Mouse (Mus musculus) neutrophil, adult 83 days (primary cell): ENCODE measurements around the gene Entpd8. TPM values are rescaled to one million over a fixed set of nuclear protein-coding genes. Genes with fewer than 3 reads are reported as not detected.

Experiments
- total RNA-seq, 2 experiments: library from RNA; stranded (reverse); gene quantifications; one replicate each; pipeline ENCODE4 v1.2.4; 2023

Gene Entpd8
- total RNA-seq, result not detected

DNA sequence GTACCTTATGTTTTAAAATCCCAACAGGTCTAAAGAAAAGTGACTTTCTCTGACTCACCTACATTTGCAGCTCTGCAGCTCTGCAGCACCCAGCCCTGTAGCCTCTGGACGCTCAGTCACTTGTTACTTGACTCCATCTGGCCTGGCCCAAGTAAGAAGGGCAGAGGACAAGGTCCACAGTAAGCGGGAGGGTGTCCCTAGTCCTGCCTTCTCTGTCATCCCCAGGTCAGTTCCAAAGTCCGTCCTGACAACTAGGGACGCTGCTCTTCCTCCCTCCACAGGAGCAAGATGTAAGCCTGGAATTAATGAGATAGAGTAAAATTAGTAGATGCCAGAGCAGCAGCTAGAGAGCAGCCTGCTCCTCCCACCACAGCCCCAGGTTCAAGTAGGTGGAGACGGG lies at the start of gene Entpd8:
Gene Entpd8, plus strand, starts transcription at position 229 of the 400 bp plus-strand sequence.

GRCm38 (mm10) chr2:25054221-25055067 lies 25.7 kb upstream of the Entpd8 start, which contains the start of gene Nsmf:
Nsmf (plus strand) TSS chr2:25054355.

GRCm38 (mm10) chr2:25095109-25095850 lies 15.2 kb downstream of the Entpd8 start, which contains the start of gene Noxa1:
Noxa1 (minus strand) TSS chr2:25095149.

Other genes starting within 250 kb of the Entpd8 start
- gene Ehmt1, start 160.7 kb upstream of the Entpd8 start, total RNA-seq, result 10 to 100 TPM; 57.9 to 58.5 TPM
- gene Arrdc1, start 145.1 kb upstream of the Entpd8 start, total RNA-seq, result 100 to 1,000 TPM in 1 of 2 experiments, 10 to 100 TPM in 1; 96.4 to 107 TPM
- 10 to 100 TPM; 12.1 to 13.1 TPM for gene Zmynd19, start 130.5 kb upstream of the Entpd8 start, total RNA-seq
- gene Dph7, start 117.9 kb upstream of the Entpd8 start, total RNA-seq, result 1 to 10 TPM; 4.1 to 6.6 TPM
- gene Mrpl41, start 105.2 kb upstream of the Entpd8 start, total RNA-seq, result 10 to 100 TPM; 21.1 to 21.2 TPM
- 100 to 1,000 TPM; 167 to 204 TPM for gene Pnpla7, start 104.3 kb upstream of the Entpd8 start, total RNA-seq
- gene Nsmf, start 25.9 kb upstream of the Entpd8 start, total RNA-seq, result 10 to 100 TPM; 12.8 to 16.5 TPM
- gene Noxa1, start 14.8 kb downstream of the Entpd8 start, total RNA-seq, result not detected
- gene Nrarp, start 100.5 kb downstream of the Entpd8 start, total RNA-seq, result 1 to 10 TPM in 1 of 2 experiments, under 1 TPM in 1; 0.86 to 1.8 TPM
- gene Tor4a, start 116.6 kb downstream of the Entpd8 start, total RNA-seq, result 10 to 100 TPM; 40.2 to 43.9 TPM
- 10 to 100 TPM; 54.4 to 55.1 TPM for gene Nelfb, start 131.2 kb downstream of the Entpd8 start, total RNA-seq
- gene Stpg3, start 134.3 kb downstream of the Entpd8 start, total RNA-seq, result under 1 TPM in 1 of 2 experiments, not detected in 1; 0.44 TPM
- not detected for gene Fam166a, start 138.4 kb downstream of the Entpd8 start, total RNA-seq
- gene Tubb4b, start 144.4 kb downstream of the Entpd8 start, total RNA-seq, result 100 to 1,000 TPM; 295 to 367 TPM
- not detected for gene Slc34a3, start 154.1 kb downstream of the Entpd8 start, total RNA-seq
- gene Rnf224, start 156.5 kb downstream of the Entpd8 start, total RNA-seq, result not detected
- gene Rnf208, start 162.0 kb downstream of the Entpd8 start, total RNA-seq, result under 1 TPM in 1 of 2 experiments, not detected in 1; 0.55 TPM
- not detected for gene Cysrt1, start 162.1 kb downstream of the Entpd8 start, total RNA-seq
- gene AL732309.1, start 166.6 kb downstream of the Entpd8 start, total RNA-seq, result 1 to 10 TPM; 1.2 to 3.4 TPM
- 10 to 100 TPM; 16.7 to 17.8 TPM for gene Tmem203, start 175.1 kb downstream of the Entpd8 start, total RNA-seq
- gene Tprn, start 182.3 kb downstream of the Entpd8 start, total RNA-seq, result 10 to 100 TPM in 1 of 2 experiments, 1 to 10 TPM in 1; 9.3 to 13.0 TPM
- 10 to 100 TPM; 65.3 to 70.3 TPM for gene Ssna1, start 192.1 kb downstream of the Entpd8 start, total RNA-seq
- gene Anapc2, start 192.2 kb downstream of the Entpd8 start, total RNA-seq, result 10 to 100 TPM; 67.8 to 79.9 TPM
- not detected for gene Tmem210, start 207.8 kb downstream of the Entpd8 start, total RNA-seq
- gene Lrrc26, start 209.6 kb downstream of the Entpd8 start, total RNA-seq, result not detected
- gene Grin1, start 238.9 kb downstream of the Entpd8 start, total RNA-seq, result not detected